In the genomic region with DNA sequence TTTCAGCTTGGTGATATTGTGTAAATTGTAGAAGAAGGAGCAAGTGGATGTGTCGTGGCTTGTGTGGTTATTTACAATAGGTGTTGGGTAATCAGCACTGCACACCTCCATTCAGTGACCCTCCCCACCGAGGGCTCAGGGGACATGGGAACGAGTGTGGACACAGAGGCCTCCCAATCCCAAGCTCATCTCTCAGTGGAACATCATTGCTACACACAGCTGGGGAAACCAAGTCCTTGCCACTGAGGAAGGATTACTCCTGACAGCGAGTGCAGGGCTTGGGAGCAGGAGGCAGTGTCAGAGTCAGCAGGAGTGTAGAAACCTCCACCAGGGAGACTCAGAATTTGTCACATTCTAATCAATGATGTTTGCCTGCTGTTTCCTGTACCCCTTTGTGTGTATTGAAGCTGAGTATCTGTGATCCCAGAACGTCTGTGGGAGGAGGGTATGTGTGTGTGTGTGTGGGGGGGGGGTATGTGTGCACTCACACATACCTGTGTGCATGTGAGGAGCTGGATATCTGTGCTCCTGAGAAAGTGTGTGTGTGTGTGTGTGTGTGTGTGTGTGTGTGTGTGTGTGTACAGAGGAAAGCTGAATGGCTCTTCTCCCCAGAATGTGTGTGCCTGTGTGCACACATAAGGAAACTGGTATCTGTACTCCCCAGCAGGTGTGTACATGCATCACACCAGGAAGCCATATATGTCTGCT, we compare ENCODE assay signal across 13 mouse cellular contexts.
DNase-seq lines count a peak whose midpoint lies in the region; ATAC-seq lines count a peak whose summit lies in the region.
"Had no signal": no experiment of that assay in that cellular context is flagged by ENCODE, and none has a peak within 500 bp of the region (broad histone marks: within the 10 kb centered on the region; RNA-seq: fewer than 3 reads in every experiment).

No protein-coding gene starts in this region.

- no peaks in the 10 kb centered on the region for H3K36me3 ChIP-seq in forebrain, embryonic 10.5 days (replicated peaks)
- H3K36me3 ChIP-seq in forebrain, embryonic 13.5 days (ENCODE audit: poor library complexity, severe bottlenecking): no peaks in the 10 kb centered on the region
- H3K36me3 ChIP-seq in hindbrain, embryonic 16.5 days (ENCODE audit: control insufficient read depth, insufficient read depth, low read length): no peaks in the 10 kb centered on the region
- H3K36me3 ChIP-seq in midbrain, embryonic 15.5 days (replicated peaks): no peaks in the 10 kb centered on the region
- H3K36me3 ChIP-seq: neural tube, embryonic 12.5 days had no signal

- WGBS in forebrain, embryonic 10.5 days: 38% methylated on average over 5 of the region's 5 CpGs
- 19% methylated on average over 5 of the region's 5 CpGs for WGBS in forebrain, embryonic 13.5 days
- 34% methylated on average over 5 of the region's 5 CpGs for WGBS in hindbrain, embryonic 16.5 days
- whole genome bisulfite sequencing in midbrain, embryonic 15.5 days: 18% methylated on average over 5 of the region's 5 CpGs

- H3K9me3 ChIP-seq in forebrain, embryonic 10.5 days: no peaks in the 10 kb centered on the region
- no peaks in the 10 kb centered on the region for H3K9me3 ChIP-seq in forebrain, embryonic 13.5 days (replicated peaks)
- H3K9me3 ChIP-seq in hindbrain, embryonic 16.5 days (ENCODE audit: control insufficient read depth, low read length): no peaks in the 10 kb centered on the region
- H3K9me3 ChIP-seq in midbrain, embryonic 15.5 days: no peaks in the 10 kb centered on the region
- H3K9me3 ChIP-seq: neural tube, embryonic 12.5 days had no signal

- peaks cover 28% of the 10 kb centered on the region for H3K4me1 ChIP-seq in forebrain, embryonic 10.5 days
- peaks cover 31% of the 10 kb centered on the region for H3K4me1 ChIP-seq in forebrain, embryonic 13.5 days
- peaks cover 12% of the 10 kb centered on the region for H3K4me1 ChIP-seq in hindbrain, embryonic 16.5 days (ENCODE audit: control insufficient read depth, insufficient read depth, low read depth, low read length)
- H3K4me1 ChIP-seq in midbrain, embryonic 15.5 days: peaks cover 28% of the 10 kb centered on the region
- H3K4me1 ChIP-seq: neural tube, embryonic 12.5 days had no signal

- peak overlapping the region; percentile 26; the same call in 1 of the 2 replicates for H3K9ac ChIP-seq in forebrain, embryonic 13.5 days
- no peak overlapping the region for H3K9ac ChIP-seq in hindbrain, embryonic 16.5 days (ENCODE audit: low read depth, low read length)
- no peak overlapping the region for H3K9ac ChIP-seq in midbrain, embryonic 15.5 days
- H3K9ac ChIP-seq: lung, embryonic 14.5 days; neural tube, embryonic 12.5 days had no signal

- 0 out of 2 replicates have a peak overlapping the region, but pooled peaks have one; percentile 37 for H3K27ac ChIP-seq in forebrain, embryonic 10.5 days
- H3K27ac ChIP-seq in forebrain, embryonic 13.5 days: peak overlapping the region; percentile 54
- peak overlapping the region; percentile 27; the same call in 1 of the 2 replicates for H3K27ac ChIP-seq in hindbrain, embryonic 16.5 days (ENCODE audit: low read depth, low read length)
- peak overlapping the region; percentile 81 for H3K27ac ChIP-seq in midbrain, embryonic 15.5 days
- H3K27ac ChIP-seq: heart, adult 2 months; neural tube, embryonic 12.5 days had no signal

- peak; percentile 3; the same call in 1 of the 2 replicates for ATAC-seq in forebrain, embryonic 13.5 days
- ATAC-seq in hindbrain, embryonic 16.5 days: peak; percentile 25; the same call in 1 of the 2 replicates
- ATAC-seq in midbrain, embryonic 15.5 days (replicated peaks): peak; percentile 56
- no peak for ATAC-seq in megakaryocyte-erythroid progenitor cell, adult 5-6 weeks (replicated peaks; ENCODE audit: low FRiP score, low TSS enrichment, poor library complexity, severe bottlenecking)

- no peak for DNase-seq in forebrain, embryonic 10.5 days (ENCODE audit: extremely low spot score, low spot score)
- no peak for DNase-seq in spleen, postnatal 10 days (ENCODE audit: low spot score in 2 of 2)
- no peak for DNase-seq in gastrocnemius, postnatal 4 days (ENCODE audit: low spot score in 2 of 2)
- DNase-seq: cerebellum, adult 8-10 months; heart, adult 2 months; lung, embryonic 14.5 days; thymus, adult 2 months had no signal

- no peaks in the 10 kb centered on the region for H3K27me3 ChIP-seq in forebrain, embryonic 10.5 days (ENCODE audit: poor library complexity, severe bottlenecking)
- H3K27me3 ChIP-seq in forebrain, embryonic 13.5 days: no peaks in the 10 kb centered on the region
- no peaks in the 10 kb centered on the region for H3K27me3 ChIP-seq in hindbrain, embryonic 16.5 days (replicated peaks; ENCODE audit: control insufficient read depth, insufficient read depth, low read length)
- no peaks in the 10 kb centered on the region for H3K27me3 ChIP-seq in midbrain, embryonic 15.5 days (replicated peaks)
- H3K27me3 ChIP-seq: neural tube, embryonic 12.5 days had no signal

- no peak overlapping the region for H3K4me2 ChIP-seq in forebrain, embryonic 13.5 days
- H3K4me2 ChIP-seq in hindbrain, embryonic 16.5 days (ENCODE audit: low read length): no peak overlapping the region
- H3K4me2 ChIP-seq in midbrain, embryonic 15.5 days: no peak overlapping the region
- H3K4me2 ChIP-seq: liver, embryonic 11.5 days; lung, embryonic 14.5 days; neural tube, embryonic 12.5 days had no signal

- H3K4me3 ChIP-seq in forebrain, embryonic 10.5 days: no peak overlapping the region
- H3K4me3 ChIP-seq in forebrain, embryonic 13.5 days: no peak overlapping the region
- no peak overlapping the region for H3K4me3 ChIP-seq in hindbrain, embryonic 16.5 days (ENCODE audit: low read length)
- H3K4me3 ChIP-seq in midbrain, embryonic 15.5 days: no peak overlapping the region
- H3K4me3 ChIP-seq: heart, adult 2 months; neural tube, embryonic 12.5 days had no signal

Comparison
In these comparisons a context has a peak if more than half of its experiments do, and no peak if none do; other contexts are left out.
1. H3K27ac ChIP-seq: peak in every context shown above with its lines; median percentile 81 in midbrain, embryonic 15.5 days; 54 in forebrain, embryonic 13.5 days; 37 in forebrain, embryonic 10.5 days; 27 in hindbrain, embryonic 16.5 days.